Mouse (Mus musculus): ENCODE data around the gene Armc12. TPM values are rescaled to one million over a fixed set of nuclear protein-coding genes. Genes with fewer than 3 reads are reported as not detected.

Gene Armc12
- total and polyA plus RNA-seq, 3 experiments, result 0.15 TPM; not detected in 2

- no peak for DNase-seq (ENCODE audit: low read depth, low spot score)
- Histone ChIP-seq H3K4me1 (ENCODE audit: control insufficient read depth in 1 of 2, insufficient read depth in 2 of 2, low read length in 2 of 2) (peaks cover 6 to 32% of the 10 kb centered on the region in 2 experiments; a peak in 3 of 4 replicates), H3K27me3 (ENCODE audit: control insufficient read depth in 1 of 2, insufficient read depth in 2 of 2, low read length in 2 of 2) (no peaks in the 10 kb centered on the region), H3K79me2 (ENCODE audit: control insufficient read depth, insufficient read depth, low read length, poor library complexity) (peaks cover 5% of the 10 kb centered on the region; the same call in 1 of the 2 replicates), H3K9ac (ENCODE audit: control insufficient read depth, low read depth, low read length, poor library complexity, severe bottlenecking) (peak overlapping the region; percentile 48), H3K4me3 (ENCODE audit: control insufficient read depth in 1 of 2, insufficient read depth in 1 of 2, low read depth in 2 of 2, low read length in 2 of 2) (peak overlapping the region; percentile 34 to 58; a peak in 3 of 4 replicates), H3K9me3 (replicated peaks; ENCODE audit: insufficient read depth, low read length) (no peaks in the 10 kb centered on the region), H3K36me3 (ENCODE audit: control insufficient read depth in 1 of 2, insufficient read depth in 2 of 2, low read length in 2 of 2) (peaks cover 0 to 20% of the 10 kb centered on the region in 2 experiments; a peak in 2 of 4 replicates), H3K27ac (ENCODE audit: control insufficient read depth, low read depth, low read length) (peak overlapping the region; percentile 26; the same call in 1 of the 2 replicates)
- TF ChIP-seq TAL1 (IDR thresholded peaks at IDR 0.05; ENCODE audit: low read length) (no peak), USF2 (IDR thresholded peaks at IDR 0.05; ENCODE audit: borderline replicate concordance in 1 of 2, insufficient read depth in 1 of 2, low read depth in 1 of 2, low read length in 2 of 2) (no peak), RAD21 (IDR thresholded peaks at IDR 0.05; ENCODE audit: low read depth, low read length) (no peak), ZMIZ1 (IDR thresholded peaks at IDR 0.05; ENCODE audit: low read depth, low read length) (no peak), ZC3H11A (IDR thresholded peaks at IDR 0.05; ENCODE audit: low read depth, low read length) (no peak), ZKSCAN1 (IDR thresholded peaks at IDR 0.05; ENCODE audit: low read depth, low read length) (no peak), POLR2AphosphoS5 (IDR thresholded peaks at IDR 0.05; ENCODE audit: borderline replicate concordance, low read depth, low read length) (no peak), POLR2AphosphoS2 (IDR thresholded peaks at IDR 0.05; ENCODE audit: low read length) (no peak), E2F4 (IDR thresholded peaks at IDR 0.05; ENCODE audit: borderline replicate concordance, low read depth, low read length) (no peak), KAT2A (conservative IDR thresholded peaks at IDR 0.05; ENCODE audit: low read depth, low read length) (no peak), TBP (IDR thresholded peaks at IDR 0.05; ENCODE audit: low read depth, low read length) (no peak), MEF2A (IDR thresholded peaks at IDR 0.05; ENCODE audit: extremely low read depth, insufficient replicate concordance, low read depth, low read length, poor library complexity, severe bottlenecking) (no peak), NELFE (IDR thresholded peaks at IDR 0.05; ENCODE audit: low read depth, low read length) (no peak), CTCF (IDR thresholded peaks at IDR 0.05 in 2 of 3, conservative IDR thresholded peaks at IDR 0.05 in 1 of 3; ENCODE audit: control insufficient read depth in 1 of 3, insufficient read depth in 1 of 3, low read depth in 2 of 3, low read length in 3 of 3, poor library complexity in 1 of 3, severe bottlenecking in 1 of 3) (no peak), MYB (IDR thresholded peaks at IDR 0.05; ENCODE audit: low read depth, low read length) (no peak), EP300 (IDR thresholded peaks at IDR 0.05; ENCODE audit: low read depth in 1 of 2, low read length in 2 of 2) (no peak), MAX (IDR thresholded peaks at IDR 0.05; ENCODE audit: low read length) (no peak)
These were observed 8.7 kb upstream of the Armc12 start for GRCm38 (mm10) chr17:28521920-28522319.

GRCm38 (mm10) chr17:28522623-28523354 is 7.8 kb upstream of the Armc12 start:
- Histone ChIP-seq H3K9ac (ENCODE audit: control insufficient read depth, low read depth, low read length, poor library complexity, severe bottlenecking) (peak overlapping the region; percentile 94), H3K36me3 (ENCODE audit: control insufficient read depth in 1 of 2, insufficient read depth in 2 of 2, low read length in 2 of 2) (peaks cover 0 to 25% of the 10 kb centered on the region in 2 experiments; a peak in 2 of 4 replicates), H3K4me1 (ENCODE audit: control insufficient read depth in 1 of 2, insufficient read depth in 2 of 2, low read length in 2 of 2) (peaks cover 8 to 34% of the 10 kb centered on the region in 2 experiments; a peak in 3 of 4 replicates), H3K79me2 (ENCODE audit: control insufficient read depth, insufficient read depth, low read length, poor library complexity) (peaks cover 5% of the 10 kb centered on the region; the same call in 1 of the 2 replicates), H3K9me3 (replicated peaks; ENCODE audit: insufficient read depth, low read length) (no peaks in the 10 kb centered on the region), H3K27me3 (ENCODE audit: control insufficient read depth in 1 of 2, insufficient read depth in 2 of 2, low read length in 2 of 2) (no peaks in the 10 kb centered on the region), H3K4me3 (ENCODE audit: control insufficient read depth in 1 of 2, insufficient read depth in 1 of 2, low read depth in 2 of 2, low read length in 2 of 2) (peak overlapping the region; percentile 61 to 63), H3K27ac (ENCODE audit: control insufficient read depth, low read depth, low read length) (peak overlapping the region; percentile 93)
- peak; percentile 94 for DNase-seq (ENCODE audit: low read depth, low spot score)
- peak; percentile 38; the same call in 1 of the 2 replicates for TF ChIP-seq TCF12 (IDR thresholded peaks at IDR 0.05; ENCODE audit: low read depth, low read length)
- TF ChIP-seq MAZ (IDR thresholded peaks at IDR 0.05; ENCODE audit: low read depth, low read length), result peak; percentile 90; the same call in 1 of the 2 replicates
- no peak for TF ChIP-seq CHD1 (IDR thresholded peaks at IDR 0.05; ENCODE audit: low read depth, low read length)
- TF ChIP-seq POLR2A (IDR thresholded peaks at IDR 0.05; ENCODE audit: control insufficient read depth in 1 of 2, insufficient read depth in 1 of 2, low read depth in 1 of 2, low read length in 2 of 2, poor library complexity in 1 of 2), result peak in 1 of 2 experiments; percentile 66; a peak in 2 of 4 replicates
- no peak for TF ChIP-seq E2F4 (IDR thresholded peaks at IDR 0.05; ENCODE audit: borderline replicate concordance, low read depth, low read length)
- TF ChIP-seq MYC (IDR thresholded peaks at IDR 0.05; ENCODE audit: low read depth, low read length), result no peak
- TF ChIP-seq ZNF384 (IDR thresholded peaks at IDR 0.05; ENCODE audit: low read depth, low read length), result no peak
- peak; percentile 76; the same call in 1 of the 2 replicates for TF ChIP-seq TBP (IDR thresholded peaks at IDR 0.05; ENCODE audit: low read depth, low read length)
- TF ChIP-seq MXI1 (IDR thresholded peaks at IDR 0.05; ENCODE audit: low read depth, low read length), result peak; percentile 74
- no peak for TF ChIP-seq UBTF (IDR thresholded peaks at IDR 0.05; ENCODE audit: borderline replicate concordance, insufficient read depth, low read depth, low read length)
- TF ChIP-seq USF2 (IDR thresholded peaks at IDR 0.05; ENCODE audit: borderline replicate concordance in 1 of 2, insufficient read depth in 1 of 2, low read depth in 1 of 2, low read length in 2 of 2), result no peak
- no peak for TF ChIP-seq KAT2A (conservative IDR thresholded peaks at IDR 0.05; ENCODE audit: low read depth, low read length)
- TF ChIP-seq MAFK (IDR thresholded peaks at IDR 0.05; ENCODE audit: borderline replicate concordance, low read depth, low read length), result no peak
- peak; percentile 72; the same call in 1 of the 2 replicates for TF ChIP-seq ZMIZ1 (IDR thresholded peaks at IDR 0.05; ENCODE audit: low read depth, low read length)
- TF ChIP-seq CHD2 (IDR thresholded peaks at IDR 0.05; ENCODE audit: low read length), result peak; percentile 66; the same call in 1 of the 2 replicates
- peak; percentile 59; the same call in 1 of the 2 replicates for TF ChIP-seq BHLHE40 (IDR thresholded peaks at IDR 0.05; ENCODE audit: borderline replicate concordance, low read depth, low read length)
- no peak for TF ChIP-seq POLR2AphosphoS5 (IDR thresholded peaks at IDR 0.05; ENCODE audit: borderline replicate concordance, low read depth, low read length)
